Mouse (Mus musculus) adrenal gland, adult (tissue): ENCODE measurements around the gene Gstp2.

Experiments
- DNase-seq, 2 experiments: peaks; one replicate each; pipeline ENCODE4 v3.0.0; 2022 to 2023; ENCODE audit warnings: low spot score in 1 of 2; ENCODE audit not compliant: inconsistent age in 2 of 2

The Gstp2 gene

GRCm38 (mm10) chr19:4045966-4046865 is at the start of gene Gstp2:
Gene Gstp2 (minus strand): TSS chr19:4046023.
- DNase-seq = peak; percentile 83 to 94

DNA sequence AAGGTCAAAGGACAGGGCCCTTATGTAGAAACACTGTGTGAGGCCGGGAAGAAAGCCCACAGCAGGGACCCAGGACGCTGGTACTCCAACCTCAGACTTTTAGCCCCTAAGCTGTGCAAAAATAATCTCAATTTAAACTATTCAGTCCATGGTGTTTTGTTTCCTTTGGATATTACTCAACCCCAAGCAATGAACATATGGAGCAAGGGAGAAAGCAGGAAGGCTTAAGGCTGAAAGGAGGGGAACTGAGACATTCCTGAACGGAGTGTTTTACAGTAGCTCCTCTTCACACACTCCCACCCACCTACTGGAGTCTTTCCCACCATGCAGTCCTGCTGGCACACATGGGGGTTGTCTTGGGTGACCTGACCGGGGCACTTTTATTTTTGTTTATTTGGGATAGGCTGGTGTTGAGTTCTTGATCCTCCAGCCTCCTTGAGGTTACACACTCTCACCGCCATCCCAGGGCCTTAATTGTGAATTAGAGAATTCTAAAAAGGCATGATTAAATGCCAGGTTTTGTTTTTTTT is 49.0 kb upstream of the Gstp2 start:
- DNase-seq = no peak

- no peak for DNase-seq
Measured at GRCm38 (mm10) chr19:4094348-4094747, 48.5 kb upstream of the Gstp2 start.

DNA sequence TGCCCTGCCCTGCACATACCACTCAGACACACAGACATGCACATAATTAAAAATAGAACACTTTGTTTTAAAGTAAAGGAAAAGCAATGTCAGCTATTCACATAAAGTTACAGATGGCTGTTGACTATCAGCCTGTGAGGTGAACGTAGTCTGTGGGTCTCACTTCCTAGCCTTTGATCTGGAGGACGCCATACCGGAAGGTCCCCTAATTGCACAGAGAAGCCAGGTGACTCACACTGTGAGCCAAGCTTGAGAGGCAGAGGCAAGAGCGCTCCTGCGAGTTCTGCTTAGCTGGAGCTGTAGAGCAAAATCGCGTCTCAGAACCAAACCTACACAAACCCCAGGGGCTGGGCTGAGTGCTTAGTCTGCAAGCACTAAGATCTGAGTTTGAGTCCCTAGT is 47.9 kb upstream of the Gstp2 start:
- DNase-seq = no peak

DNA sequence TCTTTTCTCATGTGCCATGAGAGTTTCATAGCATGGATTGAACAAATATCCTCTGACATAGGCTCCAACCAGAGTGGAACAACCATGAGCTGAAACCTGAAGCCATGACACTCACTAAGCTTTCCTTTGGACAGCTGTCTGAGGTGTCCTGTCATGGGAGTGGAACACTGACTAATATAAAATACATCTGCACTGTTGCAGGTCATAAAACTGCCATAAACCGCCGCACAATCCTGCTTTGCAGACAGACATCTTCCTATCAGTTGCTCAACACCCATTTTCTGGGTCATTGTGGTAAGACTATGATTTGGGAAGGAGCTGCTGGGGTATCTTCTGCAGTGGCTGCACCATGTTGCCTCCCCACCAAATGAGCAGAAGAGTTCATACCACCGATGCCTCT is 46.9 kb upstream of the Gstp2 start:
- no peak for DNase-seq

GRCm38 (mm10) chr19:4091383-4091782 is 45.6 kb upstream of the Gstp2 start:
- DNase-seq = no peak

GRCm38 (mm10) chr19:4090446-4090845 is 44.6 kb upstream of the Gstp2 start:
- no peak for DNase-seq

GRCm38 (mm10) chr19:4089128-4089527 is 43.3 kb upstream of the Gstp2 start:
- DNase-seq = no peak

GRCm38 (mm10) chr19:4088146-4088545 is 42.3 kb upstream of the Gstp2 start:
- DNase-seq = no peak

- peak; percentile 31 for DNase-seq
Measured at GRCm38 (mm10) chr19:4087090-4087489, 41.3 kb upstream of the Gstp2 start.

DNA sequence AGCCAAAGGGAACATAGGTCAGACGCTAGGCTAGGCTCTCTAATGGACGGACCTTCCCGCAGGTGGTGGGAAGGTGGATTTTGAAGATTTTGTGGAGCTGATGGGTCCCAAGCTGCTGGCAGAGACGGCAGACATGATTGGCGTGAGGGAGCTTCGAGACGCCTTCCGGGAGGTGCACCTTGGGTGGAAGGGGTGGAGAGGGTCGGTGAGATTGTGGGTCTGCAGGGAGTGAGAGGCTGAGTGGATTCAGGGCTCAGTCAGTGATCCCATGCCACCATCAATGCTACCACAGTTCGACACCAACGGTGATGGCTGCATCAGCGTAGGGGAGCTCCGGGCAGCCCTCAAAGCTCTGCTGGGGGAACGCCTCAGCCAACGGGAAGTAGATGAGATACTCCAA is 40.3 kb upstream of the Gstp2 start:
- DNase-seq = peak in 1 of 2 experiments; percentile 2

GRCm38 (mm10) chr19:4084984-4085383 is 39.2 kb upstream of the Gstp2 start:
- DNase-seq = peak in 1 of 2 experiments; percentile 56

GRCm38 (mm10) chr19:4083826-4084225 is 38.0 kb upstream of the Gstp2 start:
- peak in 1 of 2 experiments; percentile 23 for DNase-seq

DNA sequence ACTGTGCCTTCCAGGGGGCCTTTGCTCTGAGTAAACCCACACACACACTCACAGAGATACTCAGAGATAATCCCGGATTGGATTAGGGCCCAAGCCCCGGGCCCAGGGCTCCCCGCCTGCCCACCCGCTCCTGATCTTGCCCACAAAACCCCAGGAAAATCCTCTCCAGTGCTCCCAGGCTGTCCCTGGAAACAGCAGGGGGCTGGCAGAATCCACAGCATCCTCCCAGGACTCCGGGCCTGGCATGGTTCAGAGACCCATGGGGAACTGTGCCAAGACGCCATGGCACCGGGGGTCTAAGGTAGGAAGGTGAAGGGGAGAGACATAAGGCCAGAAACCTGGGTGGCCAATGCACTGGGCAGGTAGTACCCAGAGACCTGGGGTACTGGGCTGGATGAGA is 37.5 kb upstream of the Gstp2 start:
- DNase-seq = no peak

- DNase-seq = no peak
Measured at GRCm38 (mm10) chr19:4082219-4082965, 36.6 kb upstream of the Gstp2 start.

GRCm38 (mm10) chr19:4081394-4081793 is 35.6 kb upstream of the Gstp2 start, which contains the start of gene Cabp2:
Gene Cabp2 (plus strand): TSS chr19:4081578.
- DNase-seq = no peak

GRCm38 (mm10) chr19:4080511-4081009 is 34.7 kb upstream of the Gstp2 start:
- DNase-seq = peak; percentile 3 to 34

- peak; percentile 27 to 51 for DNase-seq
Measured at GRCm38 (mm10) chr19:4079594-4079993, 33.8 kb upstream of the Gstp2 start.

GRCm38 (mm10) chr19:4075531-4075930 is 29.7 kb upstream of the Gstp2 start:
- DNase-seq = no peak

DNA sequence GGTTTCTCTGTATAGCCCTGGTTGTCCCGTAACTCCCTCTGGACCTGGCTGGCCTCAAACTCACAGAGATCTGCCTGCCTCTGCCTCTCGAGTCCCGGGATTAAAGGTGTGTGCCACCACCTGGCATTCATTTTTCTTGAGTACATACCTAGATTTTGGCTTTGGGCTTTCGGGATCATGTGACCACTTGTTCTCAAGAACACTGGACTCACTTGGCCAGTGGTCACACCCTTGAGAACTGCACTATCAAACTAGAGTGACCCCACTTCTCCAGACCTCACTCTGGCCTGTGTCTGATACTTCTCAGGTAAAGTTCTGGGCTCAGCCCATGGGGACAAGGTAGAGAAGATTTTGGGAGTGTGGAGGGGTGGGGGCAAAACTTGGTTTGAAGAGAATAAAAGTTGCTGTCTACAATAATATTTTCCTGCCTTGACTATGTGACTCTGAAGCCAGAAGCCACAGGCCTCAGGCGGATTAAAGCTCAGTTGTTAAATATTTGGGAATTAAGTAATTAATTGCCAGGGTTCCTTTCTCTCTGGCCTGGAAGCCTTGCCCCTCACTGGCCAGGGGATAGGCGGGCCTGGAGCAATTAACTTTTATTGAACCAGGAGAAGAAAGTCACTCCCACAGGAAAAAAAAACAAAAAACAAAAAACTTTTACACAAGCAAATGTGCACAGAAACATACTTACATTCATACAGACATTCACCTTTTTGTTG is 27.0 kb upstream of the Gstp2 start:
- no peak for DNase-seq

GRCm38 (mm10) chr19:4071406-4071805 is 25.6 kb upstream of the Gstp2 start:
- DNase-seq = no peak
